Mouse (Mus musculus): ENCODE measurements around the gene Wnt9b.

Wnt9b gene

GRCm38 (mm10) chr11:103729282-103729985 lies 20.2 kb downstream of the Wnt9b start:
- no peak for DNase-seq

- DNase-seq: peak in 1 of 2 experiments; percentile 33
Observed at GRCm38 (mm10) chr11:103724331-103724771, 25.3 kb downstream of the Wnt9b start.

GRCm38 (mm10) chr11:103722040-103722481 lies 27.6 kb downstream of the Wnt9b start:
- DNase-seq: peak; percentile 34 to 45

GRCm38 (mm10) chr11:103721468-103722039 lies 28.1 kb downstream of the Wnt9b start:
- DNase-seq: peak; percentile 59 to 73

- no peak for DNase-seq
Observed at GRCm38 (mm10) chr11:103719436-103719835, 30.2 kb downstream of the Wnt9b start.

GRCm38 (mm10) chr11:103716971-103717370 lies 32.6 kb downstream of the Wnt9b start:
- DNase-seq: no peak

GRCm38 (mm10) chr11:103714074-103714473 lies 35.5 kb downstream of the Wnt9b start:
- no peak for DNase-seq

GRCm38 (mm10) chr11:103711851-103712587 lies 37.6 kb downstream of the Wnt9b start:
- DNase-seq: no peak

- DNase-seq: no peak
Observed at GRCm38 (mm10) chr11:103709982-103710381, 39.6 kb downstream of the Wnt9b start.

GRCm38 (mm10) chr11:103707005-103707404 lies 42.6 kb downstream of the Wnt9b start:
- no peak for DNase-seq

- DNase-seq: no peak
Observed at GRCm38 (mm10) chr11:103698226-103698625, 51.4 kb downstream of the Wnt9b start.

GRCm38 (mm10) chr11:103697565-103698176 lies 52.0 kb downstream of the Wnt9b start, which contains the start of gene Gosr2:
Gosr2 (minus strand) TSS chr11:103697898.
- DNase-seq: peak; percentile 92 to 93

- no peak for DNase-seq
Observed at GRCm38 (mm10) chr11:103696851-103697564, 52.6 kb downstream of the Wnt9b start.

GRCm38 (mm10) chr11:103693241-103693640 lies 56.4 kb downstream of the Wnt9b start:
- DNase-seq: peak; percentile 36 to 72

- no peak for DNase-seq
Observed at GRCm38 (mm10) chr11:103691036-103691435, 58.6 kb downstream of the Wnt9b start.

- DNase-seq: no peak
Observed at GRCm38 (mm10) chr11:103688980-103689378, 60.6 kb downstream of the Wnt9b start.

GRCm38 (mm10) chr11:103688271-103688979 lies 61.2 kb downstream of the Wnt9b start:
- DNase-seq: no peak

- DNase-seq: no peak
Observed at GRCm38 (mm10) chr11:103686706-103687105, 62.9 kb downstream of the Wnt9b start.

- peak in 1 of 2 experiments; percentile 53 for DNase-seq
Observed at GRCm38 (mm10) chr11:103685261-103685736, 64.3 kb downstream of the Wnt9b start.

- no peak for DNase-seq
Observed at GRCm38 (mm10) chr11:103683667-103684334, 65.8 kb downstream of the Wnt9b start.

All from cerebellum, postnatal 25 days (tissue).